In the genomic region with DNA sequence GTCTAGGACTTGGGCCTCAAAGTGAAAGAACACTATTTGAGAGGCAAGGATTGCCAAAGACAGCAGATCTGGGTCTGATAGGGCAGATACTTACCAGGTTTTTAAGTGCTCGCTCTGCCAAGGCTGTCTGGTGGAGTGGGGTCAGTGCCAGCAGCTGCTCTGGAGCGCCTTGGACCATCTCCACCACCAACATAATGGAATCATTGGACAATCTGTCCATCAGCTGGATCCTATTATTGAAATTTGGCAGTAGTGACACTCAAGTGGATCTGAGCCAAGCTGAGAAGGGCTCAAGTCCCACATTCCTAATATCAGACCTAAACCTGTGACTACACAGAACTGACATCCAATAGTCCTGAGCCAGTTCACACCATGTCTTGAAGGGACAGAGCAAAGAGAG, we compare ENCODE assay signal across 21 mouse cellular contexts. TPM values are rescaled to one million over a fixed set of nuclear protein-coding genes. Genes with fewer than 3 reads are reported as not detected.
DNase-seq lines count a peak whose midpoint lies in the region; ATAC-seq lines count a peak whose summit lies in the region.
"Had no signal": no experiment of that assay in that cellular context is flagged by ENCODE, and none has a peak within 500 bp of the region (broad histone marks: within the 10 kb centered on the region; RNA-seq: fewer than 3 reads in every experiment).

No protein-coding gene starts in this region.

- H3K9ac ChIP-seq in hindbrain, embryonic 13.5 days, result no peak overlapping the region
- H3K9ac ChIP-seq: embryonic facial prominence, embryonic 15.5 days; limb, embryonic 15.5 days; liver, postnatal 0 days had no signal

- no peaks in the 10 kb centered on the region for H3K27me3 ChIP-seq in hindbrain, embryonic 13.5 days
- H3K27me3 ChIP-seq: embryonic facial prominence, embryonic 15.5 days; limb, embryonic 15.5 days had no signal

- H3K9me3 ChIP-seq in hindbrain, embryonic 13.5 days, result no peaks in the 10 kb centered on the region
- H3K9me3 ChIP-seq: embryonic facial prominence, embryonic 15.5 days; limb, embryonic 15.5 days had no signal

- peak; percentile 47 for DNase-seq in cerebellum, adult 11 months
- peak; percentile 13 for DNase-seq in lung, postnatal 10 days
- DNase-seq in lung, postnatal 4 days, result no peak
- DNase-seq in Muller cell, postnatal 12 days (ENCODE audit: inconsistent ontology term), result peak; percentile 78
- peak; percentile 67 for DNase-seq in cerebellum, adult 9-11 months
- DNase-seq in urinary bladder, postnatal 10 days (ENCODE audit: low spot score), result no peak
- DNase-seq: heart, adult 2 months; kidney, adult 18-20 months; kidney, postnatal 4 days; liver, postnatal 0 days; retina, postnatal 1 day had no signal

- H3K36me3 ChIP-seq in hindbrain, embryonic 13.5 days, result no peaks in the 10 kb centered on the region; the same call in 1 of the 2 replicates
- H3K36me3 ChIP-seq: embryonic facial prominence, embryonic 15.5 days; limb, embryonic 15.5 days had no signal

- H3K4me3 ChIP-seq in hindbrain, embryonic 13.5 days, result no peak overlapping the region
- H3K4me3 ChIP-seq: embryonic facial prominence, embryonic 15.5 days; heart, adult 2 months; left cerebral cortex, adult 2 months; limb, embryonic 15.5 days had no signal

- no peak overlapping the region for H3K4me2 ChIP-seq in hindbrain, embryonic 13.5 days
- H3K4me2 ChIP-seq: embryonic facial prominence, embryonic 15.5 days; limb, embryonic 15.5 days had no signal

- 85% methylated on average over 2 of the region's 2 CpGs for WGBS in hindbrain, embryonic 13.5 days

- ATAC-seq in cerebellum, adult (ENCODE audit: insufficient number of reproducible peaks, low FRiP score, low TSS enrichment), result no peak
- no peak for ATAC-seq in hindbrain, embryonic 13.5 days (ENCODE audit: low FRiP score)
- ATAC-seq: forebrain, embryonic 16.5 days; liver, postnatal 0 days; Patski had no signal

- H3K4me1 ChIP-seq in hindbrain, embryonic 13.5 days (replicated peaks), result no peaks in the 10 kb centered on the region
- H3K4me1 ChIP-seq: embryonic facial prominence, embryonic 15.5 days had no signal

- H3K27ac ChIP-seq in hindbrain, embryonic 13.5 days, result no peak overlapping the region
- H3K27ac ChIP-seq: embryonic facial prominence, embryonic 15.5 days; heart, adult 2 months; left cerebral cortex, adult 2 months; limb, embryonic 15.5 days had no signal

RNA-seq across cellular contexts. Expression of a gene that starts 11.3 kb away (rescaled TPM):
- 49.1 and 50.5 TPM in 2 replicates for polyA plus RNA-seq in hindbrain, embryonic 13.5 days (2015; fragmentation: Nextera tagmentation; extraction: Ambion mirVana)

RNA-seq across cellular contexts. Expression of a gene that starts 13.6 kb away (rescaled TPM):
- polyA plus RNA-seq in hindbrain, embryonic 13.5 days (2015; fragmentation: Nextera tagmentation; extraction: Ambion mirVana), result 18.6 and 19.3 TPM in 2 replicates

RNA-seq across cellular contexts. Expression of a gene that starts 18.1 kb away (rescaled TPM):
- not detected in 2 replicates for polyA plus RNA-seq in hindbrain, embryonic 13.5 days (2015; fragmentation: Nextera tagmentation; extraction: Ambion mirVana)
- polyA plus RNA-seq: forebrain, embryonic 16.5 days; heart, embryonic 16.5 days; hindbrain, embryonic 11.5 days; limb, embryonic 15.5 days; liver, postnatal 0 days; neural tube, embryonic 14.5 days; Patski had no signal

RNA-seq across cellular contexts. Expression of a gene that starts 44.7 kb away (rescaled TPM):
- 386 and 398 TPM in 2 replicates for polyA plus RNA-seq in hindbrain, embryonic 13.5 days (2015; fragmentation: Nextera tagmentation; extraction: Ambion mirVana)

RNA-seq across cellular contexts. Expression of a gene that starts 44.8 kb away (rescaled TPM):
- polyA plus RNA-seq in hindbrain, embryonic 13.5 days (2015; fragmentation: Nextera tagmentation; extraction: Ambion mirVana), result 5.7 and 6.8 TPM in 2 replicates

Comparison
In these comparisons a context has a peak if more than half of its experiments do, and no peak if none do; other contexts are left out.
1. DNase-seq: peak in cerebellum, adult 11 months (single experiment), lung, postnatal 10 days (single experiment), Muller cell, postnatal 12 days (single experiment) and cerebellum, adult 9-11 months (single experiment); none in lung, postnatal 4 days (0 of 2) and urinary bladder, postnatal 10 days (single experiment).